Mouse (Mus musculus): ENCODE data around the gene Ten1.

Gene Ten1

DNA sequence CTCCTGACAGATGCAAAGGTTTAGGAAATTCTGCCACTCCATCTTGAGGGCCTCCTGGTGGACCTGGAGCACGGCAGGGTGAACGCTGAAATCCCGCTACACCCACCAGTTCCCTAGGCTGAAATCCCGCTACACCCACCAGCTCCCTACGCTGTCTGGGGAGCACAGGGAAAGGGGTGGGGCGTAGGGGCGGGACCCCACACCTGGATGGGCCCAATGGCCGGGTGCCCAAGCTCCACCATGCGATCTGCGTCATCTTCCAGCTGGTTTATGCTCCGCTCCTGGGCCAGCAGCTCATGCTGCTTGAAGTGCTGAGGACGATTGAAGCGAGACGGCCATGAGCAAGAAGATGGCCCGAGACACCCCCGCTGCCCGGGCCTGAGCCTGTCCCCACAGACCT lies 33.8 kb downstream of the Ten1 start:
- H3K4me3 ChIP-seq (replicated peaks; ENCODE audit: low read length) = peak overlapping the region; percentile 70
- no peak for TF ChIP-seq NANOG (IDR thresholded peaks at IDR 0.05; ENCODE audit: borderline replicate concordance, low read length)
- no peak for TF ChIP-seq POU5F1 (IDR thresholded peaks at IDR 0.05; ENCODE audit: borderline replicate concordance, low read length)
- TF ChIP-seq CTCF (conservative IDR thresholded peaks at IDR 0.05; ENCODE audit: low read length) = no peak
- H3K9me3 ChIP-seq (ENCODE audit: low read length) = no peaks in the 10 kb centered on the region
- H3K4me1 ChIP-seq (replicated peaks; ENCODE audit: low read depth, low read length) = peaks cover 58% of the 10 kb centered on the region
- no peaks in the 10 kb centered on the region for H3K36me3 ChIP-seq (ENCODE audit: insufficient read depth, low read length)
- peaks cover 72% of the 10 kb centered on the region for H3K27me3 ChIP-seq (ENCODE audit: insufficient read depth, low read length)

- Histone ChIP-seq H3K27me3 (ENCODE audit: insufficient read depth, low read length) (peaks cover 74% of the 10 kb centered on the region), H3K4me1 (replicated peaks; ENCODE audit: low read depth, low read length) (peaks cover 53% of the 10 kb centered on the region), H3K4me3 (replicated peaks; ENCODE audit: low read length) (no peak overlapping the region), H3K9me3 (ENCODE audit: low read length) (no peaks in the 10 kb centered on the region), H3K36me3 (ENCODE audit: insufficient read depth, low read length) (no peaks in the 10 kb centered on the region)
- TF ChIP-seq POU5F1 (IDR thresholded peaks at IDR 0.05; ENCODE audit: borderline replicate concordance, low read length) = no peak
- no peak for TF ChIP-seq NANOG (IDR thresholded peaks at IDR 0.05; ENCODE audit: borderline replicate concordance, low read length)
- TF ChIP-seq CTCF (conservative IDR thresholded peaks at IDR 0.05; ENCODE audit: low read length) = no peak
These were observed 36.2 kb downstream of the Ten1 start for GRCm38 (mm10) chr11:116234901-116235300.

DNA sequence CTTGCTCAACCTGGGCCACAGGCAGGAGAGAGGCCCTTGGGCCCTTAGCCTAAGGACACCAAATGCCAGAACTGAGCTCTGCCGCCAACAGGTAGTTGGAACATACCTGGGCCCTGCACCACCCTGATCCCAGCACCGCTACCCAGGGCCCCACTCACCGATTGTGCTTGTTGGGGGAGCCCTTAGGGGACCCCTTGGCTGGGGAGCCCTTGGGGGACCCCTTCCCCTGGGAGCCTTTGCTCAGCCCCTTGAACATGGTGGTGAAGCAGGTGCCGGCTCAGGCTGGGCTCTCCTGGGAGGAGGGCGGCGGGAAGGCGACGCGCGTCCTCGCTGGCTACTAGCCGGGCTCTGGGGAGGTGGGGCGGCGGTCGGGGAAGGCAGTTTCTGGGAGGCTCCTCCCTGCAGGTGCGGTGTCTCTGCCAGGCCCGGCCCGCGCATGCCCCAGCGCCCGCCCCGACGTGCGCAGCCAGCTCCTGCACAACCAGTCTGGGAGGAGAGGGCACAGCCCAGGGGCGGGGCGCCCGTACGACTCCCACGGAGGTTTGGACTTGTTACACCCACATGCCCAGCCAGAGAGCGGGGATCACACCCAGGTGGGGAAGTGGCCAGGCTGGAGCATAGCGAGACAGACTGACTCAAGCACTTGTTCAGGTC lies 39.2 kb downstream of the Ten1 start, which contains the start of gene Evpl:
TSS of gene Evpl (minus strand) at position 336 of the 654 bp plus-strand sequence.
- Histone ChIP-seq H3K4me1 (replicated peaks; ENCODE audit: low read depth, low read length) (peaks cover 48% of the 10 kb centered on the region), H3K36me3 (ENCODE audit: insufficient read depth, low read length) (0 out of 2 replicates have a peak, but pooled peaks cover 3% of the 10 kb centered on the region), H3K27me3 (ENCODE audit: insufficient read depth, low read length) (peaks cover 57% of the 10 kb centered on the region), H3K4me3 (replicated peaks; ENCODE audit: low read length) (peak within 1 kb of the TSS; percentile 71), H3K9me3 (ENCODE audit: low read length) (no peaks in the 10 kb centered on the region)
- no peak for TF ChIP-seq NANOG (IDR thresholded peaks at IDR 0.05; ENCODE audit: borderline replicate concordance, low read length)

- no peak for TF ChIP-seq NANOG (IDR thresholded peaks at IDR 0.05; ENCODE audit: borderline replicate concordance, low read length)
- no peak for TF ChIP-seq CTCF (conservative IDR thresholded peaks at IDR 0.05; ENCODE audit: low read length)
- TF ChIP-seq POU5F1 (IDR thresholded peaks at IDR 0.05; ENCODE audit: borderline replicate concordance, low read length) = no peak
- H3K9me3 ChIP-seq (ENCODE audit: low read length) = no peaks in the 10 kb centered on the region
- H3K4me3 ChIP-seq (replicated peaks; ENCODE audit: low read length) = no peak overlapping the region
- H3K4me1 ChIP-seq (replicated peaks; ENCODE audit: low read depth, low read length) = peaks cover 40% of the 10 kb centered on the region
- H3K27me3 ChIP-seq (ENCODE audit: insufficient read depth, low read length) = peaks cover 37% of the 10 kb centered on the region
- H3K36me3 ChIP-seq (ENCODE audit: insufficient read depth, low read length) = peaks cover 20% of the 10 kb centered on the region
These were observed 41.1 kb downstream of the Ten1 start for GRCm38 (mm10) chr11:116239797-116240196.

GRCm38 (mm10) chr11:116241744-116242235 lies 43.1 kb downstream of the Ten1 start:
- no peak for TF ChIP-seq NANOG (IDR thresholded peaks at IDR 0.05; ENCODE audit: borderline replicate concordance, low read length)
- TF ChIP-seq POU5F1 (IDR thresholded peaks at IDR 0.05; ENCODE audit: borderline replicate concordance, low read length) = no peak
- no peak for TF ChIP-seq CTCF (conservative IDR thresholded peaks at IDR 0.05; ENCODE audit: low read length)
- peaks cover 58% of the 10 kb centered on the region for H3K4me1 ChIP-seq (replicated peaks; ENCODE audit: low read depth, low read length)
- H3K9me3 ChIP-seq (ENCODE audit: low read length) = no peaks in the 10 kb centered on the region
- H3K36me3 ChIP-seq (ENCODE audit: insufficient read depth, low read length) = peaks cover 40% of the 10 kb centered on the region
- H3K27me3 ChIP-seq (ENCODE audit: insufficient read depth, low read length) = peaks cover 21% of the 10 kb centered on the region
- peak overlapping the region; percentile 49 for H3K4me3 ChIP-seq (replicated peaks; ENCODE audit: low read length)

- Histone ChIP-seq H3K4me3 (replicated peaks; ENCODE audit: low read length) (no peak overlapping the region), H3K27me3 (ENCODE audit: insufficient read depth, low read length) (no peaks in the 10 kb centered on the region), H3K36me3 (ENCODE audit: insufficient read depth, low read length) (peaks cover 68% of the 10 kb centered on the region), H3K9me3 (ENCODE audit: low read length) (no peaks in the 10 kb centered on the region), H3K4me1 (replicated peaks; ENCODE audit: low read depth, low read length) (peaks cover 66% of the 10 kb centered on the region)
- TF ChIP-seq NANOG (IDR thresholded peaks at IDR 0.05; ENCODE audit: borderline replicate concordance, low read length) (no peak), CTCF (conservative IDR thresholded peaks at IDR 0.05; ENCODE audit: low read length) (no peak), POU5F1 (IDR thresholded peaks at IDR 0.05; ENCODE audit: borderline replicate concordance, low read length) (no peak)
These were observed 45.9 kb downstream of the Ten1 start for GRCm38 (mm10) chr11:116244580-116244979.

GRCm38 (mm10) chr11:116245616-116246015 lies 47.0 kb downstream of the Ten1 start:
- no peak for TF ChIP-seq POU5F1 (IDR thresholded peaks at IDR 0.05; ENCODE audit: borderline replicate concordance, low read length)
- TF ChIP-seq NANOG (IDR thresholded peaks at IDR 0.05; ENCODE audit: borderline replicate concordance, low read length) = no peak
- no peak for TF ChIP-seq CTCF (conservative IDR thresholded peaks at IDR 0.05; ENCODE audit: low read length)
- H3K9me3 ChIP-seq (ENCODE audit: low read length) = no peaks in the 10 kb centered on the region
- 0 out of 2 replicates have a peak overlapping the region, but pooled peaks have one; percentile 3 for H3K4me3 ChIP-seq (replicated peaks; ENCODE audit: low read length)
- H3K36me3 ChIP-seq (ENCODE audit: insufficient read depth, low read length) = peaks cover 78% of the 10 kb centered on the region
- peaks cover 63% of the 10 kb centered on the region for H3K4me1 ChIP-seq (replicated peaks; ENCODE audit: low read depth, low read length)
- no peaks in the 10 kb centered on the region for H3K27me3 ChIP-seq (ENCODE audit: insufficient read depth, low read length)

- H3K4me1 ChIP-seq (replicated peaks; ENCODE audit: low read depth, low read length) = peaks cover 51% of the 10 kb centered on the region
- TF ChIP-seq NANOG (IDR thresholded peaks at IDR 0.05; ENCODE audit: borderline replicate concordance, low read length) = no peak
- no peak for TF ChIP-seq CTCF (conservative IDR thresholded peaks at IDR 0.05; ENCODE audit: low read length)
- no peak for TF ChIP-seq POU5F1 (IDR thresholded peaks at IDR 0.05; ENCODE audit: borderline replicate concordance, low read length)
These were observed 49.0 kb downstream of the Ten1 start for GRCm38 (mm10) chr11:116247502-116248222.

More at GRCm38 (mm10) chr11:116247502-116248222, 49.0 kb downstream of the Ten1 start:
- Histone ChIP-seq H3K4me3 (replicated peaks; ENCODE audit: low read length) (no peak overlapping the region), H3K36me3 (ENCODE audit: insufficient read depth, low read length) (peaks cover 98% of the 10 kb centered on the region), H3K9me3 (ENCODE audit: low read length) (no peaks in the 10 kb centered on the region), H3K27me3 (ENCODE audit: insufficient read depth, low read length) (no peaks in the 10 kb centered on the region)

All from E14TG2a.4 (cell line).